9 mouse cellular contexts compared by ENCODE assay signal in genomic region chr14:55795380-55796163, GRCm38 (mm10). TPM values are rescaled to one million over a fixed set of nuclear protein-coding genes. Genes with fewer than 3 reads are reported as not detected.
A peak's percentile ranks its signal among the peaks of the same experiment; 100 is the strongest.
DNase-seq lines count a peak whose midpoint lies in the region; ATAC-seq lines count a peak whose summit lies in the region.
"Had no signal": no experiment of that assay in that cellular context is flagged by ENCODE, and none has a peak within 500 bp of the region (broad histone marks: within the 10 kb centered on the region; RNA-seq: fewer than 3 reads in every experiment).

No protein-coding gene starts in this region.

- ATAC-seq in heart, embryonic 11.5 days (replicated peaks; ENCODE audit: insufficient number of reproducible peaks, low FRiP score, low TSS enrichment) = no peak
- ATAC-seq in heart, embryonic 13.5 days (ENCODE audit: extremely low read depth, insufficient number of reproducible peaks, low FRiP score, low TSS enrichment) = no peak
- ATAC-seq in lung, embryonic 16.5 days (ENCODE audit: low read depth) = peak; percentile 66; the same call in 1 of the 2 replicates
- ATAC-seq in activated CD4-positive, CD25-positive, alpha-beta regulatory T cell, adult 4 months = no peak

- no peaks in the 10 kb centered on the region for H3K9me3 ChIP-seq in heart, embryonic 11.5 days (replicated peaks; ENCODE audit: control insufficient read depth, low read length)
- no peaks in the 10 kb centered on the region for H3K9me3 ChIP-seq in heart, embryonic 13.5 days
- H3K9me3 ChIP-seq in lung, embryonic 16.5 days (ENCODE audit: control insufficient read depth, low read length) = no peaks in the 10 kb centered on the region

- no peaks in the 10 kb centered on the region for H3K4me1 ChIP-seq in heart, embryonic 11.5 days (ENCODE audit: control insufficient read depth, insufficient read depth, low read length)
- peaks cover 11% of the 10 kb centered on the region; the same call in 1 of the 2 replicates for H3K4me1 ChIP-seq in heart, embryonic 13.5 days
- peaks cover 9% of the 10 kb centered on the region; the same call in 1 of the 2 replicates for H3K4me1 ChIP-seq in lung, embryonic 16.5 days (replicated peaks; ENCODE audit: control insufficient read depth, insufficient read depth, low read length)

- H3K9ac ChIP-seq in heart, embryonic 11.5 days (ENCODE audit: low read depth, low read length) = no peak overlapping the region
- H3K9ac ChIP-seq in heart, embryonic 13.5 days = no peak overlapping the region
- H3K9ac ChIP-seq in lung, embryonic 16.5 days (ENCODE audit: low read length) = peak overlapping the region; percentile 28; the same call in 1 of the 2 replicates

- peak; percentile 50 to 74 for DNase-seq in heart, adult 18-20 months
- DNase-seq in 416B (ENCODE audit: low read depth) = peak; percentile 91
- no peak for DNase-seq in left cerebral cortex, adult 9 months (ENCODE audit: low spot score in 2 of 2)
- DNase-seq in thymus, postnatal 14 days = no peak
- DNase-seq: right cerebral cortex, postnatal 25 days had no signal

- no peak overlapping the region for H3K4me3 ChIP-seq in heart, embryonic 11.5 days (ENCODE audit: low read depth, low read length)
- H3K4me3 ChIP-seq in heart, embryonic 13.5 days = no peak overlapping the region
- no peak overlapping the region for H3K4me3 ChIP-seq in lung, embryonic 16.5 days (ENCODE audit: low read length)

- no peaks in the 10 kb centered on the region for H3K36me3 ChIP-seq in heart, embryonic 11.5 days (ENCODE audit: control insufficient read depth, insufficient read depth, low read length)
- H3K36me3 ChIP-seq in heart, embryonic 13.5 days = no peaks in the 10 kb centered on the region
- no peaks in the 10 kb centered on the region for H3K36me3 ChIP-seq in lung, embryonic 16.5 days (ENCODE audit: control insufficient read depth, insufficient read depth, low read length)

- no peaks in the 10 kb centered on the region for H3K27me3 ChIP-seq in heart, embryonic 11.5 days (ENCODE audit: control insufficient read depth, insufficient read depth, low read length)
- peaks cover 6% of the 10 kb centered on the region; the same call in 1 of the 2 replicates for H3K27me3 ChIP-seq in heart, embryonic 13.5 days (replicated peaks)
- H3K27me3 ChIP-seq in lung, embryonic 16.5 days (ENCODE audit: control insufficient read depth, insufficient read depth, low read depth, low read length) = no peaks in the 10 kb centered on the region

- H3K27ac ChIP-seq in heart, embryonic 11.5 days (ENCODE audit: low read depth, low read length) = no peak overlapping the region
- peak overlapping the region; percentile 37 for H3K27ac ChIP-seq in heart, embryonic 13.5 days (replicated peaks)
- H3K27ac ChIP-seq in lung, embryonic 16.5 days (ENCODE audit: low read length) = peak overlapping the region; percentile 66

- H3K4me2 ChIP-seq in heart, embryonic 11.5 days = no peak overlapping the region
- H3K4me2 ChIP-seq in heart, embryonic 13.5 days = no peak overlapping the region
- no peak overlapping the region for H3K4me2 ChIP-seq in lung, embryonic 16.5 days (ENCODE audit: low read depth, low read length)

- 69% methylated on average over 15 of the region's 15 CpGs for WGBS in heart, embryonic 11.5 days (ENCODE audit: insufficient replicate concordance)
- WGBS in heart, embryonic 13.5 days = 67% methylated on average over 15 of the region's 15 CpGs
- WGBS in lung, embryonic 16.5 days = 58% methylated on average over 15 of the region's 15 CpGs

RNA-seq across cellular contexts. Expression of gene Ripk3, which starts 6.9 kb away (rescaled TPM):
- 1 to 10 TPM; 1.6 to 2.9 TPM for total RNA-seq in heart, adult 18-20 months (2021)
- 19.6 and 19.8 TPM in 2 replicates for polyA plus RNA-seq in heart, embryonic 11.5 days (2014; fragmentation: Nextera tagmentation; extraction: Ambion mirVana)
- 18.8 and 20.6 TPM in 2 replicates for polyA plus RNA-seq in heart, embryonic 13.5 days (2015; fragmentation: Nextera tagmentation; extraction: Ambion mirVana)
- polyA plus RNA-seq in lung, embryonic 16.5 days (2015; fragmentation: Nextera tagmentation; extraction: Ambion mirVana) = 38.9 and 40.8 TPM in 2 replicates
- 10 to 100 TPM; 94.3 to 99.3 TPM for polyA plus RNA-seq in activated CD4-positive, CD25-positive, alpha-beta regulatory T cell, adult 4 months (2017; shearing (Covaris generic))

RNA-seq across cellular contexts. Expression of gene Adcy4, which starts 11.7 kb away (rescaled TPM):
- total RNA-seq in heart, adult 18-20 months (2021) = 10 to 100 TPM; 15.7 to 17.3 TPM
- polyA plus RNA-seq in heart, embryonic 11.5 days (2014; fragmentation: Nextera tagmentation; extraction: Ambion mirVana) = 13.2 and 19.7 TPM in 2 replicates
- polyA plus RNA-seq in heart, embryonic 13.5 days (2015; fragmentation: Nextera tagmentation; extraction: Ambion mirVana) = 17.7 TPM in 2 replicates
- polyA plus RNA-seq in lung, embryonic 16.5 days (2015; fragmentation: Nextera tagmentation; extraction: Ambion mirVana) = 20.0 and 20.8 TPM in 2 replicates
- polyA plus RNA-seq in activated CD4-positive, CD25-positive, alpha-beta regulatory T cell, adult 4 months (2017; shearing (Covaris generic)) = under 1 TPM in 1 of 2 experiments, not detected in 1; 0.08 TPM

RNA-seq across cellular contexts. Expression of gene Nfatc4, which starts 27.4 kb away (rescaled TPM):
- total RNA-seq in heart, adult 18-20 months (2021) = 1 to 10 TPM; 2.5 to 4.0 TPM
- polyA plus RNA-seq in heart, embryonic 11.5 days (2014; fragmentation: Nextera tagmentation; extraction: Ambion mirVana) = 15.5 and 16.9 TPM in 2 replicates
- 12.5 and 14.0 TPM in 2 replicates for polyA plus RNA-seq in heart, embryonic 13.5 days (2015; fragmentation: Nextera tagmentation; extraction: Ambion mirVana)
- polyA plus RNA-seq in lung, embryonic 16.5 days (2015; fragmentation: Nextera tagmentation; extraction: Ambion mirVana) = 48.2 and 48.5 TPM in 2 replicates
- not detected for polyA plus RNA-seq in activated CD4-positive, CD25-positive, alpha-beta regulatory T cell, adult 4 months (2017; shearing (Covaris generic))

RNA-seq across cellular contexts. Expression of gene Ltb4r1, which starts 29.8 kb away (rescaled TPM):
- under 1 TPM; 0.25 to 0.41 TPM for total RNA-seq in heart, adult 18-20 months (2021)
- 0.11 and 0.21 TPM in 2 replicates for polyA plus RNA-seq in heart, embryonic 11.5 days (2014; fragmentation: Nextera tagmentation; extraction: Ambion mirVana)
- 0.48 and 0.71 TPM in 2 replicates for polyA plus RNA-seq in heart, embryonic 13.5 days (2015; fragmentation: Nextera tagmentation; extraction: Ambion mirVana)
- 2.6 and 3.5 TPM in 2 replicates for polyA plus RNA-seq in lung, embryonic 16.5 days (2015; fragmentation: Nextera tagmentation; extraction: Ambion mirVana)
- polyA plus RNA-seq in activated CD4-positive, CD25-positive, alpha-beta regulatory T cell, adult 4 months (2017; shearing (Covaris generic)) = 1 to 10 TPM; 2.5 to 5.6 TPM

RNA-seq across cellular contexts. Expression of gene Ltb4r2, which starts 34.3 kb away (rescaled TPM):
- under 1 TPM; 0.21 to 0.25 TPM for total RNA-seq in heart, adult 18-20 months (2021)
- polyA plus RNA-seq in heart, embryonic 11.5 days (2014; fragmentation: Nextera tagmentation; extraction: Ambion mirVana) = 0.16 and 1.0 TPM in 2 replicates
- polyA plus RNA-seq in heart, embryonic 13.5 days (2015; fragmentation: Nextera tagmentation; extraction: Ambion mirVana) = 0.25 and 0.27 TPM in 2 replicates
- polyA plus RNA-seq in lung, embryonic 16.5 days (2015; fragmentation: Nextera tagmentation; extraction: Ambion mirVana) = 0.20 and 0.23 TPM in 2 replicates
- under 1 TPM in 1 of 2 experiments, not detected in 1; 0.40 TPM for polyA plus RNA-seq in activated CD4-positive, CD25-positive, alpha-beta regulatory T cell, adult 4 months (2017; shearing (Covaris generic))

Comparison
In these comparisons a context has a peak if more than half of its experiments do, and no peak if none do; other contexts are left out.
1. DNase-seq: peak in heart, adult 18-20 months (2 of 2) and 416B (single experiment); none in left cerebral cortex, adult 9 months (0 of 2) and thymus, postnatal 14 days (single experiment).
2. RNA of gene Adcy4, which starts 11.7 kb away (polyA plus RNA-seq): 20.0 to 20.8 TPM in lung, embryonic 16.5 days, 17.7 TPM in heart, embryonic 13.5 days and 13.2 to 19.7 TPM in heart, embryonic 11.5 days; 0.08 TPM in activated CD4-positive, CD25-positive, alpha-beta regulatory T cell, adult 4 months; every median in the first group is over 10 times any median in the second.
3. RNA of gene Nfatc4, which starts 27.4 kb away (polyA plus RNA-seq): 48.2 to 48.5 TPM in lung, embryonic 16.5 days, 15.5 to 16.9 TPM in heart, embryonic 11.5 days and 12.5 to 14.0 TPM in heart, embryonic 13.5 days; not detected in activated CD4-positive, CD25-positive, alpha-beta regulatory T cell, adult 4 months; every median in the first group is over 10 times any median in the second.